Mouse (Mus musculus) MEL (cell line): Measurements from ENCODE around the gene Cdip1.

Source experiments
- CHD1 ChIP-seq: IDR thresholded peaks from 2 replicates; pipeline ENCODE4 v1.6.1; 2012; ENCODE audit warnings: low read depth, mild to moderate bottlenecking, inconsistent platforms, low read length, improper control_type of control experiment
- CTCF ChIP-seq, 3 experiments: IDR thresholded peaks in 2 of 3; conservative IDR thresholded peaks in 1 of 3; 2 replicates each; pipeline ENCODE4 v1.5.1; 2011 to 2012; ENCODE audit warnings: low read length in 3 of 3, low read depth in 2 of 3, mild to moderate bottlenecking in 2 of 3, improper control_type of control experiment in 1 of 3, inconsistent platforms in 1 of 3, mixed read lengths in 1 of 3, moderate library complexity in 1 of 3; ENCODE audit not compliant: control insufficient read depth in 1 of 3, insufficient read depth in 1 of 3, poor library complexity in 1 of 3, severe bottlenecking in 1 of 3
- EP300 ChIP-seq, 2 experiments: IDR thresholded peaks; 2 replicates each; pipeline ENCODE4 v1.6.1; 2011; ENCODE audit warnings: improper control_type of control experiment in 2 of 2, low read length in 2 of 2, low read depth in 1 of 2, mild to moderate bottlenecking in 1 of 2
- GATA1 ChIP-seq: IDR thresholded peaks from 2 replicates; pipeline ENCODE4 v1.6.1; 2011; ENCODE audit warnings: low read depth, low read length, improper control_type of control experiment
- HCFC1 ChIP-seq: IDR thresholded peaks from 2 replicates; pipeline ENCODE4 v1.6.1; 2012; ENCODE audit warnings: low read depth, mild to moderate bottlenecking, inconsistent platforms, low read length, improper control_type of control experiment, moderate library complexity
- MEF2A ChIP-seq: IDR thresholded peaks from 2 replicates; pipeline ENCODE4 v1.6.1; 2014; ENCODE audit warnings: low read depth, mild to moderate bottlenecking, inconsistent platforms, low read length, improper control_type of control experiment; ENCODE audit not compliant: poor library complexity, insufficient replicate concordance, severe bottlenecking; ENCODE audit errors: extremely low read depth
- POLR2A ChIP-seq, 2 experiments: IDR thresholded peaks; 2 replicates each; pipeline ENCODE4 v1.6.1; 2011 to 2012; ENCODE audit warnings: low read length in 2 of 2, mild to moderate bottlenecking in 2 of 2, control low read depth in 1 of 2, improper control_type of control experiment in 1 of 2, low read depth in 1 of 2, moderate library complexity in 1 of 2; ENCODE audit not compliant: control insufficient read depth in 1 of 2, insufficient read depth in 1 of 2, poor library complexity in 1 of 2
- POLR2AphosphoS2 ChIP-seq: IDR thresholded peaks from 2 replicates; pipeline ENCODE4 v1.6.1; 2011; ENCODE audit warnings: low read length, improper control_type of control experiment
- RAD21 ChIP-seq: IDR thresholded peaks from 2 replicates; pipeline ENCODE4 v1.6.1; 2011; ENCODE audit warnings: mild to moderate bottlenecking, low read depth, low read length, improper control_type of control experiment
- SIN3A ChIP-seq: IDR thresholded peaks from 2 replicates; pipeline ENCODE4 v1.6.1; 2012; ENCODE audit warnings: low read length, improper control_type of control experiment, inconsistent platforms
- TBP ChIP-seq: IDR thresholded peaks from 2 replicates; pipeline ENCODE4 v1.8.0; 2011; ENCODE audit warnings: low read depth, low read length, improper control_type of control experiment
- ZMIZ1 ChIP-seq: IDR thresholded peaks from 2 replicates; pipeline ENCODE4 v1.6.1; 2012; ENCODE audit warnings: low read depth, mild to moderate bottlenecking, inconsistent platforms, low read length, improper control_type of control experiment, moderate library complexity

DNA sequence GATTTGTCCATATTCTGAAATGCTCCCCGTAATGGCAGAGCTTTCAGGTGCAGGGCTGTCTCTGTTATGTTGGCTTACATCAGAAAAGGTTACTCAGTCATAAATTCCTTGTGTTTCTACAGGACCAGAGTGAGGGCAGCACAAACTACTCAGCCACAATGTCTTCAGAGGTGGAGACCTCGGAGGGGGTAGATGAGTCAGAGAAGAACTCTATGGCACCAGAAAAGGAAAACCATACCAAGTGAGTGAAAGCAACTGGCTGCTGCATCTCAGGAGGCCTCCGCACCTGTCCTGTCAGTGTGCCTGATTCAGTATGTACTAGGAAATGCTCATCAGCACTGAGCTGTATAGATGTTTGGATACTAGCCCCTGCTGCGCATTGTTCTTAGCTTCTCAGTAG is 27.7 kb downstream of the Cdip1 start:
- TF ChIP-seq RAD21 (no peak), HCFC1 (no peak), MEF2A (no peak), ZMIZ1 (no peak), EP300 (IDR thresholded peaks at IDR 0.05; ENCODE audit: low read depth in 1 of 2, low read length in 2 of 2) (no peak), POLR2A (IDR thresholded peaks at IDR 0.05; ENCODE audit: control insufficient read depth in 1 of 2, insufficient read depth in 1 of 2, low read depth in 1 of 2, low read length in 2 of 2, poor library complexity in 1 of 2) (no peak), SIN3A (no peak), POLR2AphosphoS2 (no peak), GATA1 (no peak), CTCF (IDR thresholded peaks at IDR 0.05 in 2 of 3, conservative IDR thresholded peaks at IDR 0.05 in 1 of 3; ENCODE audit: control insufficient read depth in 1 of 3, insufficient read depth in 1 of 3, low read depth in 2 of 3, low read length in 3 of 3, poor library complexity in 1 of 3, severe bottlenecking in 1 of 3) (no peak), CHD1 (no peak), TBP (no peak)
